Mouse (Mus musculus): Measurements from ENCODE around the gene Svop. TPM values are rescaled to one million over a fixed set of nuclear protein-coding genes. Genes with fewer than 3 reads are reported as not detected.

Svop gene
- polyA plus RNA-seq, 1 experiment from 2014 or later = 80.3 TPM

- ATAC-seq (ENCODE audit: low read depth) = no peak
- no peak overlapping the region for H3K4me3 ChIP-seq (ENCODE audit: low read depth, low read length)
- no peaks in the 10 kb centered on the region for H3K9me3 ChIP-seq (ENCODE audit: control insufficient read depth, low read length)
- no peak overlapping the region for H3K4me2 ChIP-seq (ENCODE audit: low read depth, low read length)
- H3K27me3 ChIP-seq (ENCODE audit: control insufficient read depth, insufficient read depth, low read length) = no peaks in the 10 kb centered on the region
- H3K9ac ChIP-seq (replicated peaks; ENCODE audit: low read depth, low read length) = no peak overlapping the region
- 86% methylated on average over 12 of the region's 12 CpGs for WGBS
- H3K4me1 ChIP-seq (ENCODE audit: control insufficient read depth, insufficient read depth, low read length) = no peaks in the 10 kb centered on the region
- no peak overlapping the region for H3K27ac ChIP-seq (ENCODE audit: low read depth, low read length)
- no peaks in the 10 kb centered on the region for H3K36me3 ChIP-seq (ENCODE audit: control insufficient read depth, insufficient read depth, low read length)
Observed at GRCm38 (mm10) chr5:114027217-114027944, 64.0 kb downstream of the Svop start.

- no peak overlapping the region for H3K27ac ChIP-seq (ENCODE audit: low read depth, low read length)
- no peaks in the 10 kb centered on the region for H3K27me3 ChIP-seq (ENCODE audit: control insufficient read depth, insufficient read depth, low read length)
- no peak overlapping the region for H3K4me2 ChIP-seq (ENCODE audit: low read depth, low read length)
- H3K4me1 ChIP-seq (ENCODE audit: control insufficient read depth, insufficient read depth, low read length) = no peaks in the 10 kb centered on the region
- ATAC-seq (ENCODE audit: low read depth) = peak; percentile 64
- no peak overlapping the region for H3K4me3 ChIP-seq (ENCODE audit: low read depth, low read length)
- H3K9me3 ChIP-seq (ENCODE audit: control insufficient read depth, low read length) = no peaks in the 10 kb centered on the region
- WGBS = 7% methylated on average over 10 of the region's 10 CpGs
- H3K36me3 ChIP-seq (ENCODE audit: control insufficient read depth, insufficient read depth, low read length) = no peaks in the 10 kb centered on the region
- H3K9ac ChIP-seq (replicated peaks; ENCODE audit: low read depth, low read length) = no peak overlapping the region
Observed at GRCm38 (mm10) chr5:114024885-114025284, 66.5 kb downstream of the Svop start.

- Histone ChIP-seq H3K4me3 (ENCODE audit: low read depth, low read length) (no peak overlapping the region), H3K36me3 (ENCODE audit: control insufficient read depth, insufficient read depth, low read length) (no peaks in the 10 kb centered on the region), H3K9me3 (ENCODE audit: control insufficient read depth, low read length) (no peaks in the 10 kb centered on the region), H3K9ac (replicated peaks; ENCODE audit: low read depth, low read length) (no peak overlapping the region), H3K4me1 (ENCODE audit: control insufficient read depth, insufficient read depth, low read length) (no peaks in the 10 kb centered on the region), H3K4me2 (ENCODE audit: low read depth, low read length) (0 out of 2 replicates have a peak overlapping the region, but pooled peaks have one; percentile 18), H3K27me3 (ENCODE audit: control insufficient read depth, insufficient read depth, low read length) (no peaks in the 10 kb centered on the region), H3K27ac (ENCODE audit: low read depth, low read length) (no peak overlapping the region)
- WGBS = 65% methylated on average over 6 of the region's 6 CpGs
- ATAC-seq (ENCODE audit: low read depth) = no peak
Observed at GRCm38 (mm10) chr5:114024390-114024789, 67.0 kb downstream of the Svop start.

- Histone ChIP-seq H3K4me3 (ENCODE audit: low read depth, low read length) (no peak overlapping the region), H3K27ac (ENCODE audit: low read depth, low read length) (no peak overlapping the region), H3K36me3 (ENCODE audit: control insufficient read depth, insufficient read depth, low read length) (no peaks in the 10 kb centered on the region), H3K4me2 (ENCODE audit: low read depth, low read length) (no peak overlapping the region), H3K9ac (replicated peaks; ENCODE audit: low read depth, low read length) (no peak overlapping the region), H3K9me3 (ENCODE audit: control insufficient read depth, low read length) (no peaks in the 10 kb centered on the region), H3K4me1 (ENCODE audit: control insufficient read depth, insufficient read depth, low read length) (no peaks in the 10 kb centered on the region), H3K27me3 (ENCODE audit: control insufficient read depth, insufficient read depth, low read length) (no peaks in the 10 kb centered on the region)
- WGBS = 70% methylated on average over 7 of the region's 7 CpGs
- ATAC-seq (ENCODE audit: low read depth) = no peak
Observed at GRCm38 (mm10) chr5:114015121-114015520, 76.2 kb downstream of the Svop start.

GRCm38 (mm10) chr5:114009049-114009448, 82.3 kb downstream of the Svop start:
- WGBS = 85% methylated on average over 4 of the region's 4 CpGs
- Histone ChIP-seq H3K4me1 (ENCODE audit: control insufficient read depth, insufficient read depth, low read length) (no peaks in the 10 kb centered on the region), H3K9me3 (ENCODE audit: control insufficient read depth, low read length) (no peaks in the 10 kb centered on the region), H3K4me2 (ENCODE audit: low read depth, low read length) (no peak overlapping the region), H3K27ac (ENCODE audit: low read depth, low read length) (no peak overlapping the region), H3K27me3 (ENCODE audit: control insufficient read depth, insufficient read depth, low read length) (no peaks in the 10 kb centered on the region), H3K36me3 (ENCODE audit: control insufficient read depth, insufficient read depth, low read length) (no peaks in the 10 kb centered on the region), H3K4me3 (ENCODE audit: low read depth, low read length) (no peak overlapping the region), H3K9ac (replicated peaks; ENCODE audit: low read depth, low read length) (no peak overlapping the region)
- ATAC-seq (ENCODE audit: low read depth) = no peak

GRCm38 (mm10) chr5:114007753-114008453, 83.5 kb downstream of the Svop start:
- Histone ChIP-seq H3K9ac (replicated peaks; ENCODE audit: low read depth, low read length) (no peak overlapping the region), H3K27ac (ENCODE audit: low read depth, low read length) (no peak overlapping the region), H3K36me3 (ENCODE audit: control insufficient read depth, insufficient read depth, low read length) (no peaks in the 10 kb centered on the region), H3K4me2 (ENCODE audit: low read depth, low read length) (no peak overlapping the region), H3K4me3 (ENCODE audit: low read depth, low read length) (no peak overlapping the region), H3K4me1 (ENCODE audit: control insufficient read depth, insufficient read depth, low read length) (no peaks in the 10 kb centered on the region), H3K9me3 (ENCODE audit: control insufficient read depth, low read length) (no peaks in the 10 kb centered on the region), H3K27me3 (ENCODE audit: control insufficient read depth, insufficient read depth, low read length) (no peaks in the 10 kb centered on the region)
- no peak for ATAC-seq (ENCODE audit: low read depth)
- WGBS = 65% methylated on average over 12 of the region's 12 CpGs

GRCm38 (mm10) chr5:114006974-114007373, 84.4 kb downstream of the Svop start:
- H3K27me3 ChIP-seq (ENCODE audit: control insufficient read depth, insufficient read depth, low read length) = no peaks in the 10 kb centered on the region
- no peak overlapping the region for H3K9ac ChIP-seq (replicated peaks; ENCODE audit: low read depth, low read length)
- no peak overlapping the region for H3K4me2 ChIP-seq (ENCODE audit: low read depth, low read length)
- no peak overlapping the region for H3K27ac ChIP-seq (ENCODE audit: low read depth, low read length)
- no peaks in the 10 kb centered on the region for H3K4me1 ChIP-seq (ENCODE audit: control insufficient read depth, insufficient read depth, low read length)
- no peak overlapping the region for H3K4me3 ChIP-seq (ENCODE audit: low read depth, low read length)
- no peaks in the 10 kb centered on the region for H3K9me3 ChIP-seq (ENCODE audit: control insufficient read depth, low read length)
- no peaks in the 10 kb centered on the region for H3K36me3 ChIP-seq (ENCODE audit: control insufficient read depth, insufficient read depth, low read length)
- 89% methylated on average over 4 of the region's 4 CpGs for WGBS
- ATAC-seq (ENCODE audit: low read depth) = no peak

GRCm38 (mm10) chr5:114005100-114005499, 86.3 kb downstream of the Svop start:
- Histone ChIP-seq H3K9ac (replicated peaks; ENCODE audit: low read depth, low read length) (no peak overlapping the region), H3K4me3 (ENCODE audit: low read depth, low read length) (no peak overlapping the region), H3K27ac (ENCODE audit: low read depth, low read length) (no peak overlapping the region), H3K27me3 (ENCODE audit: control insufficient read depth, insufficient read depth, low read length) (no peaks in the 10 kb centered on the region), H3K4me2 (ENCODE audit: low read depth, low read length) (no peak overlapping the region), H3K9me3 (ENCODE audit: control insufficient read depth, low read length) (no peaks in the 10 kb centered on the region), H3K36me3 (ENCODE audit: control insufficient read depth, insufficient read depth, low read length) (no peaks in the 10 kb centered on the region), H3K4me1 (ENCODE audit: control insufficient read depth, insufficient read depth, low read length) (no peaks in the 10 kb centered on the region)
- WGBS = 35% methylated on average over 5 of the region's 5 CpGs
- ATAC-seq (ENCODE audit: low read depth) = no peak

GRCm38 (mm10) chr5:114004573-114004972, 86.8 kb downstream of the Svop start:
- no peaks in the 10 kb centered on the region for H3K4me1 ChIP-seq (ENCODE audit: control insufficient read depth, insufficient read depth, low read length)
- 34% methylated on average over 11 of the region's 11 CpGs for WGBS
- no peak for ATAC-seq (ENCODE audit: low read depth)

More at GRCm38 (mm10) chr5:114004573-114004972, 86.8 kb downstream of the Svop start:
- H3K27me3 ChIP-seq (ENCODE audit: control insufficient read depth, insufficient read depth, low read length) = no peaks in the 10 kb centered on the region
- no peak overlapping the region for H3K4me3 ChIP-seq (ENCODE audit: low read depth, low read length)
- H3K36me3 ChIP-seq (ENCODE audit: control insufficient read depth, insufficient read depth, low read length) = no peaks in the 10 kb centered on the region
- no peak overlapping the region for H3K27ac ChIP-seq (ENCODE audit: low read depth, low read length)
- H3K4me2 ChIP-seq (ENCODE audit: low read depth, low read length) = no peak overlapping the region
- H3K9ac ChIP-seq (replicated peaks; ENCODE audit: low read depth, low read length) = no peak overlapping the region
- no peaks in the 10 kb centered on the region for H3K9me3 ChIP-seq (ENCODE audit: control insufficient read depth, low read length)

Measured in neural tube, embryonic 14.5 days (tissue).